Mouse (Mus musculus) CD4-positive, CD25-positive, alpha-beta regulatory T cell, adult 2 months (primary cell): ENCODE measurements around the gene Ten1.

ENCODE experiments used
- DNase-seq: peaks from one replicate; pipeline ENCODE4 v3.0.0-alpha.2; 2012; ENCODE audit warnings: low read depth, low spot score

Ten1 gene

GRCm38 (mm10) chr11:116196866-116197583 is 1.6 kb upstream of the Ten1 start:
- no peak for DNase-seq

GRCm38 (mm10) chr11:116197584-116197906 is 1.1 kb upstream of the Ten1 start:
- DNase-seq, result no peak

- DNase-seq, result no peak
These were observed 523 bp upstream of the Ten1 start for GRCm38 (mm10) chr11:116198132-116198531.

GRCm38 (mm10) chr11:116201151-116201550 is 2.5 kb downstream of the Ten1 start:
- no peak for DNase-seq

GRCm38 (mm10) chr11:116203150-116203549 is 4.5 kb downstream of the Ten1 start:
- no peak for DNase-seq

- DNase-seq, result no peak
These were observed 8.0 kb downstream of the Ten1 start for GRCm38 (mm10) chr11:116206678-116207077.

GRCm38 (mm10) chr11:116208660-116209059 is 10.0 kb downstream of the Ten1 start:
- no peak for DNase-seq

- no peak for DNase-seq
These were observed 10.6 kb downstream of the Ten1 start for GRCm38 (mm10) chr11:116209257-116209656.

GRCm38 (mm10) chr11:116210696-116211095 is 12.0 kb downstream of the Ten1 start:
- DNase-seq, result no peak

GRCm38 (mm10) chr11:116212847-116213246 is 14.2 kb downstream of the Ten1 start:
- DNase-seq, result no peak

- DNase-seq, result no peak
These were observed 15.3 kb downstream of the Ten1 start for GRCm38 (mm10) chr11:116213877-116214510.

GRCm38 (mm10) chr11:116215181-116215580 is 16.5 kb downstream of the Ten1 start:
- peak; percentile 34 for DNase-seq

- no peak for DNase-seq
These were observed 17.3 kb downstream of the Ten1 start for GRCm38 (mm10) chr11:116215991-116216390.

GRCm38 (mm10) chr11:116216549-116216948 is 17.9 kb downstream of the Ten1 start:
- DNase-seq, result no peak

GRCm38 (mm10) chr11:116218263-116218662 is 19.6 kb downstream of the Ten1 start:
- no peak for DNase-seq

- DNase-seq, result no peak
These were observed 20.2 kb downstream of the Ten1 start for GRCm38 (mm10) chr11:116218737-116219400.

GRCm38 (mm10) chr11:116219885-116220284 is 21.2 kb downstream of the Ten1 start:
- DNase-seq, result peak; percentile 73

- DNase-seq, result no peak
These were observed 23.5 kb downstream of the Ten1 start for GRCm38 (mm10) chr11:116221931-116222739.

GRCm38 (mm10) chr11:116222740-116223059 is 24.0 kb downstream of the Ten1 start:
- DNase-seq, result no peak

GRCm38 (mm10) chr11:116226414-116226813 is 27.8 kb downstream of the Ten1 start:
- peak; percentile 89 for DNase-seq

- DNase-seq, result no peak
These were observed 30.0 kb downstream of the Ten1 start for GRCm38 (mm10) chr11:116228699-116229098.

- DNase-seq, result no peak
These were observed 33.8 kb downstream of the Ten1 start for GRCm38 (mm10) chr11:116232427-116232826.
